Mouse (Mus musculus) pancreas, adult 10 weeks (tissue): ENCODE results near the gene Sec61g. TPM values are rescaled to one million over a fixed set of nuclear protein-coding genes. Genes with fewer than 3 reads are reported as not detected.

Experiments
- polyA plus RNA-seq: library from polyadenylated mRNA; stranded (reverse); fragments of 350-450 nt; fragmentation: Illumina TruSeq; extraction: RNeasy Lipid Tissue Mini Kit (QIAGEN cat#74804); gene quantifications from one replicate; pipeline ENCODE4 v1.2.3, GENCODE M21; 2015; ENCODE audit warnings: low read depth, low replicate concordance; ENCODE audit not compliant: insufficient read depth

Gene Sec61g
- 14.9 TPM for polyA plus RNA-seq

DNA sequence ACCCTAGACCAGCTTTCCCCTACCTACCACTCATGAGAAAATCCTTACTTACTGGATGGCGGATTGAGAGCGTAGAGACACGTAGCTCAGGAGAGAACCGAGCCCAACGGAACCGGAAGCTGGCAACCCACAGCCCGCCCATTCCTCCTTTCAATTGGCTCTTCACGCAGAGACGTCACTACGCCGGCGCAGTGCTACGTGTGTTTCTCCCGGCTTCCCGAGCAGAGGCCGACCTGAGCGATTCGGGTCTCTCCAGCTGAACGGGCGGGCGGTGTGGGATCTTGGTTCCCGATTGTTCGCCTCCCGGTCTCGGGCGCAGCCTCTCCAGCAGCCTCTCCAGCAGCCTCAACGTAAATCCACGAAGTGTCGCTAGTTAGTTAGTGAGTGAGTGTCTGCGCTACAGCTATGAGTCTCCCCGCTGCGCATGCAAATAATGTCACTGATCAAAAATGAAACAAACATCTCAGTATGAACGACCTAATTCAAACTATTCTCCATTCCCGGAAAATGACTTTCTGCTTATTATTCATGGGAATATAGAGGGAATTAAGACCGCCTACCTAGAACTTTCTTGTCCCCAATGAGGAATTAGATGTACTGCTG, at the start of gene Sec61g:
TSS of gene Sec61g (minus strand) at position 433 of the 603 bp plus-strand sequence.

Other genes starting within 250 kb of the Sec61g start
- gene Egfr, start 243.7 kb upstream of the Sec61g start, polyA plus RNA-seq = 3.0 TPM